Mouse (Mus musculus) monocyte, adult 2 months (primary cell): ENCODE data around the gene Rita1.
A peak's percentile ranks its signal among the peaks of the same experiment; 100 is the strongest.

Experiments used
- DNase-seq, 2 experiments: peaks; one replicate each; pipeline ENCODE4 v3.0.0; 2022; ENCODE audit warnings: low spot score in 2 of 2, low read depth in 1 of 2

The Rita1 gene

GRCm38 (mm10) chr5:120628624-120629023 is 16.2 kb upstream of the Rita1 start:
- no peak for DNase-seq

- DNase-seq, result no peak
These were observed 15.3 kb upstream of the Rita1 start for GRCm38 (mm10) chr5:120627515-120628300.

DNA sequence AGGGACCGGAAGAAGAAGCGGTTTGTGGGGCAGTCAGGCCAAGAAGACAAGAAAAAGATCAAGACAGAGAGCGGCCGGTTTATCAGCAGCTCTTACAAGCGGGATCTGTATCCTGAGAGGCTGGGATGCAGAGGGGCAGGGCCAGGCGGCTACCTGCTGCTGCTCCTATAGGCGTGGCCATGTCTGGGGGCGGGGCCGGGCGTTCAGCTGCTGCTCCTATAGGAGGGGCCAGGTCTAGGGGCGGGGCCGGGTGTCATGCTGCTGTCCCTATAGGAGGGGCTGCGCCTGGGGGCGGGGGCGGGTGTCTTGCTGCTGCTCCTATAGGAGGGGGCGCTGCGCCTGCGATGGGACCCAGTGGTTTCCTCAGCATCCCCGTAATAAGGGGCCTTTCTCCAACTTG is 14.0 kb upstream of the Rita1 start:
- DNase-seq, result no peak

GRCm38 (mm10) chr5:120624427-120624826 is 12.0 kb upstream of the Rita1 start:
- DNase-seq, result no peak

GRCm38 (mm10) chr5:120622198-120622851 is 9.9 kb upstream of the Rita1 start:
- DNase-seq, result no peak

GRCm38 (mm10) chr5:120621846-120622197 is 9.4 kb upstream of the Rita1 start:
- no peak for DNase-seq

DNA sequence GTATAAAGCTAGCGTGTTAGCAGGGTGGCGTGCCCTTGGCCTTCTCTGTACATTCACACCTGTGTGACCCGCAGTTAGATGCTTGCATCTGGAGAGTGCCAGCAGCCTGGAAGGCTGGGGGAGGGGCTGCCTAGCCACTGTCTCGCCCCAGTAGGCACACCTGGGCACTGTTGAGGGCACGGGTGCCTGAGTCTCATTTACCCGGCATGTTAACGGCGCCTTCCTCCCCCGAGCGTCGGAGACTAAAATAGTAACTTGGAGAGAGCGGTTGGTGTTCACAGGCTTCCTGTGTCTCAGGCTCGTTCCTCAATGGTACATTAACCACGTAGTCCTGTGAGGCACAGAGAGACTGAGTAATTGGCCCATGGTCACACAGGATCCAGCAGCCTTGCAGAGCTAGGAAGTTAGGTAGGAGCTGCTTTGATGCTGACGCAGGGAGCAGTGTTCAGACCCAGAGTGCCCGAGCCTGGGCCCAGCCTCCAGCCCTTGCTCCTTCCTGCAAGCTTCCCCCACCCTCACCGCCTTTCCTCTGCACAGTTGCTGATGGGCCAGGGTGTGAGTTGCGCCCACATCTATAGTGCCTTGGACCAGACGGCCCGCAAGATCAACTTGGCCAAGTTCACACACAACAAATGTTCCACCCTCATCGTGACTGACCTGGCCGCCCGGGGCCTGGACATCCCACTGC is 8.8 kb upstream of the Rita1 start:
- no peak for DNase-seq

GRCm38 (mm10) chr5:120620375-120621077 is 8.1 kb upstream of the Rita1 start:
- peak; percentile 60 to 78 for DNase-seq

DNA sequence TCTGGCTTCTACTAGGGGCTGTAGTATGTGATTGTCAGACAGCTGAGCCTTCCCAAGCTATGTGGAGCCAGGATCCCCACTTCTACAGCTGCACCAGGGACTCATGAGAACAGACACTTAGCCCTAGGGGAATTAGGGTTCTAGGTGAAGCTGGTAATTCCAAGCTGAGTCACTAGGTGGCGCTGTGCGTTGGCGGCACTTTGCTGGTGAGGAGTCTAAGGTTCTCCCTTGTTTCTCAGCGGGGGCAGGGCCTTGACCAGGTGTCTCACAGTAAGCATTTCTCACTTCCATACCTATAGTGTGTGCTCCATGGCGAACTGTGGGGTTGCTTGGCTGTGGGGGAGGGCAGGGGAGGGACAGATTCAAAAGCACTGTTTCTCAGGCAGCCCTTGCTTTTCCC is 6.8 kb upstream of the Rita1 start:
- DNase-seq, result peak in 1 of 2 experiments; percentile 45

DNA sequence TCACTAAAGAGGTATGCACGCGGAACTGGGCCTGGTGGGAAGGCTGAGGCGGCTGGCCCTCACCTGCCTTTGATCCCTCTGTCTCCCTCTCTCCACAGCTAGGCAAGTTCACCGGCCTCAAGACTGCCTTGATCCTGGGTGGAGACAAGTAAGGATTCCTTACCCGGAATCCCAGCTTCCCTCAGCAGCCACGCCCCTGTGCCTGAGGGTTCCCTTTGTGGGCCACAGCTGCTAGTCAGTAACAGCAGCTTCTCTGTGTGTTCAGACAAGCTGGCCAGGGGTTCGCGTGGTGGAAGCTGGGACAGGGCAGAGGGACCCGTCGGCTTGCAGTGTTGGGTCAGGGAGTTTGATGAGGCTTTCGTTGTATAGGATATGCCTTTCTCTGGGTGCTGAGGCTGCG is 6.4 kb upstream of the Rita1 start:
- no peak for DNase-seq

DNA sequence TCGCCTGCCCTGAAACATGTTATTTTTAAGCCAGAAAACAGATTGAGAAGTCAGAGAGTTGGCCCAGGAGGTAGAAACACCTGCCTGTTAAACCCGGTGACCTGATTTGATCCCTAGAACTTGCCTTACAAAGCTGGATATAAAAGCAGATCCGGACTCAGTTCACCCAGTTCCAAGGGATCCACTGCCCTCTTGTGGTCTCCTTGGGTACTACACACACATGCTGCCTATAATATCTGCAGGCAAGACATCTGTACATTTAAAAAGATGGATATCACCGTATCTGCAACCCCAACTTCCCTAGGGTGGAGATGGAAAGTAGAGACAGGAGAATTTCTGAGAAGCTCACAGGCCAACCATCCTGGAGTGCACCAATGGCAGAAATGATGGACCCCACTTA is 3.5 kb upstream of the Rita1 start:
- peak in 1 of 2 experiments; percentile 49 for DNase-seq

DNA sequence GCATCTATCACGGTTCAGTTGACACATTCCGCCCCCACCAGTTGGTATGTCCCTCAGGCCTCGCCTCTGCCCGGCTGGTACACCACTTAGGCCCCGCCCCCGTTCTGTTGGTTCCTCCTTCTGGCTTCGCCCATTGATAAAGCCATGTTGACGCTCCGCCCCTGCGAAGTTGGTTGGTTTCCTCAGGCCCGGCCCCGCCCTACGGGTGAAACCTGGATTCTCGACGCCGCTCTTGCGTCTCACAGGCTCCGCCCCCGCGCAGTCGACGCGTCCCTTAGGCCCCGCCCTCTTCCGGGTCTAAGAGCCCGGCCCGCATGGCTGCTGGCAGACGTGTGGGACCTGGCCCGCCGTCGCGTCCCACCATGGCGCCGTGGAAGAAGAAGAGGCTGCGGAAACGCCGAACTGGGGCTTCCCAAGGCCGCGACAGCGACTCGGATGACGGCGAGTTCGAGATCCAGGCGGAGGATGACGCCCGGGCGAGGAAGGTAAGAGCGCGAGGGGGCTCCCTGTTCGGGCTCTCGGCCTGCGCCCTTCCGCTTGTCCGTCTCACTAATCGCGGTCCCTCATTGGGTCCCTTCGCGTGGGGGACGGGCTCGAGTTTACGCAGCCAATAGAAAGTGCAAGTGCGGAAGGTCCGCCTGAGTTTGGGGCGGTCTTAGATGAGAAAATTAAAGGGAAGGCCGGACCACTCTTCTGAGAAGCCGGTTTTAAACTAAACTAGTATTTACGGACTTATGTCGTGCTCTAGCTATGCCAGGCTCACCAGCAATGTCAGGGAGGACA is 624 bp upstream of the Rita1 start:
- DNase-seq, result peak; percentile 100

DNA sequence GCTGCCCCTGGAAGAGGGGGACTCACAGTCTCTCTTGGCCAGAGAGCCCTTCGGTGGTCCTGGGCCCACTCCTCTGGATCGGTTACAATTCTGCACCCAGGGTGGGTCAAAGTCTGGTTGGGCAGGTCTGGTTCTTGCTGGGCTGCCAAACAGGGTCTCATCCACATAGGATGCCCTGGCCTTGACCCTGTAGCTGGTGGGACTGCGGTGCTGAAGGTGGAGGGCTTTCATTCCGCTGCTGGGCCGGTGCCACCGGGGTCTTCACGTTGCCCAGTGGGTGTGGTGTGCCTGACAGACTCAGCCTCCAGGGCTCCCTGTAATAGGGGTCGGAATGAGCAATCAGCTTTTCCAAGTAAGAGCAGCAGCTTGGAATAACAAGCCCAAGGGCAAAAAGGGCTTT is 973 bp downstream of the Rita1 start:
- DNase-seq, result no peak

DNA sequence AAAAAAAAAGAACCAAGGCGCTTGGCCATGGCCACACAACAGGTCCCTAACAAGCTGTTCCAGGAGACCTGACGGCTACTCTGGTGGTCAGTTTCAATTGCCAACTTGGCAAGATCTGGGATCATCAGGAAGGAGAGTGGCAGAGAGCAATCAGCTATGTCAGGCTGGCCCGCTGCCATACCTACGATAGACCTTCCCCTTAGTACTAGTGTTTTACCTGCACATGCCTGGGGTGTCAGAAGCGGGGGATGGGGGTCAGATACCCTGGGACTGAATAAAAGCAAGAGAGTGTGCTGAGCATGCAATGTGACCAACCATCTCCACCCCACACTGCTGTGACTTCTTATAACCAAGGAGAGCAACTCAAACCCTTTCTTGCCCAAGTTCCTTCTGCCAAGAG is 1.5 kb downstream of the Rita1 start:
- DNase-seq, result no peak

GRCm38 (mm10) chr5:120609246-120609775 is 3.1 kb downstream of the Rita1 start:
- no peak for DNase-seq

GRCm38 (mm10) chr5:120607335-120607734 is 5.1 kb downstream of the Rita1 start:
- DNase-seq, result no peak

- no peak for DNase-seq
These were observed 5.7 kb downstream of the Rita1 start for GRCm38 (mm10) chr5:120606590-120607200.

- peak; percentile 68 to 76 for DNase-seq
These were observed 6.7 kb downstream of the Rita1 start for GRCm38 (mm10) chr5:120605688-120606087.

GRCm38 (mm10) chr5:120605241-120605661 is 7.1 kb downstream of the Rita1 start:
- DNase-seq, result no peak

GRCm38 (mm10) chr5:120604839-120605238 is 7.5 kb downstream of the Rita1 start:
- peak in 1 of 2 experiments; percentile 63 for DNase-seq
